ENCODE assay signal across 9 mouse cellular contexts in the genomic region with DNA sequence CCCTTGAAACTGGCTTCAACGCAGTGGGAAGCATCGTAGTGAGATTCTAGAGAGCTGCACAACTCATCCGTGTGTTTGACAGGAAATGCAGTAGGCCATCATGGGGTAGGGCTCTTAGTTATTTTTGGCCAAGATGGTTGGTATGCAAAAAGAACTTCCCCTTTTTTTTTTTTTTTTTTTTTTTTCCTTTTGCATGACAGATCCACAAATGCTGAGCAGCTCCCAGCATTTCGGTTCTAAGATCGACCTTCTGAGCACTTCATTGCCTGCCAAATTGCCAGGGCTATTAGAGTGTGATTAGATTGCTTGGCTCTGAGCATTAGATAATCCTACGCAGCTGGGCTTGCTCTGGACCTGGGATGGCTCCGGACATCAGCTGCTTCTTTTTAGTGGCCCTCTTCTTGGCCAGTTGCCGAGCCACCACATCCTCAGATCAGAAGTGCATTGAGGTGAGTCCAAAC. TPM values are rescaled to one million over a fixed set of nuclear protein-coding genes. Genes with fewer than 3 reads are reported as not detected.
A peak's percentile ranks its signal among the peaks of the same experiment; 100 is the strongest.
DNase-seq lines count a peak whose midpoint lies in the region; ATAC-seq and TF ChIP-seq lines count a peak whose summit lies in the region.
"Had no signal": no experiment of that assay in that cellular context is flagged by ENCODE, and none has a peak within 500 bp of the region (broad histone marks: within the 10 kb centered on the region; RNA-seq: fewer than 3 reads in every experiment).

A gene (plus strand): TSS at position 218 of the 461 bp plus-strand sequence.

- peak; percentile 98 for TF ChIP-seq EP300 in CH12.LX (IDR thresholded peaks at IDR 0.05; ENCODE audit: low read length)

- H3K79me2 ChIP-seq in CH12.LX (replicated peaks; ENCODE audit: control insufficient read depth, extremely low read depth, insufficient read depth, poor library complexity, severe bottlenecking), result peaks cover 46% of the 10 kb centered on the region

- peaks cover 18% of the 10 kb centered on the region for H3K4me1 ChIP-seq in heart, embryonic 10.5 days
- H3K4me1 ChIP-seq in CH12.LX (ENCODE audit: control insufficient read depth in 1 of 2, insufficient read depth in 2 of 2), result peaks cover 28 to 47% of the 10 kb centered on the region in 2 experiments
- H3K4me1 ChIP-seq in midbrain, embryonic 11.5 days (ENCODE audit: control insufficient read depth, insufficient read depth, low read length), result no peaks in the 10 kb centered on the region; the same call in 1 of the 2 replicates
- no peaks in the 10 kb centered on the region for H3K4me1 ChIP-seq in intestine, embryonic 15.5 days (replicated peaks)

- H3K9ac ChIP-seq in CH12.LX (ENCODE audit: insufficient read depth, low read depth), result peak within 1 kb of the TSS; percentile 100
- H3K9ac ChIP-seq in midbrain, embryonic 11.5 days (ENCODE audit: low read length), result no peak within 1 kb of the TSS
- H3K9ac ChIP-seq in intestine, embryonic 15.5 days, result no peak within 1 kb of the TSS
- H3K9ac ChIP-seq: midbrain, embryonic 12.5 days had no signal

- H3K4me3 ChIP-seq in heart, embryonic 10.5 days, result no peak within 1 kb of the TSS
- peak within 1 kb of the TSS; percentile 69 to 98 (median 91) for H3K4me3 ChIP-seq in CH12.LX (replicated peaks in 1 of 3; ENCODE audit: low read depth in 2 of 3, low read length in 2 of 3, poor library complexity in 1 of 3)
- H3K4me3 ChIP-seq in midbrain, embryonic 11.5 days (ENCODE audit: low read depth, low read length), result no peak within 1 kb of the TSS
- no peak within 1 kb of the TSS for H3K4me3 ChIP-seq in intestine, embryonic 15.5 days (replicated peaks)
- H3K4me3 ChIP-seq: midbrain, embryonic 12.5 days had no signal

- peak; percentile 77 for TF ChIP-seq POLR2A in CH12.LX (IDR thresholded peaks at IDR 0.05; ENCODE audit: low read depth, low read length)

- ATAC-seq in midbrain, embryonic 11.5 days (ENCODE audit: low FRiP score), result no peak
- no peak for ATAC-seq in intestine, embryonic 15.5 days

- H3K27me3 ChIP-seq in heart, embryonic 10.5 days (ENCODE audit: insufficient read depth, poor library complexity, severe bottlenecking), result no peaks in the 10 kb centered on the region
- H3K27me3 ChIP-seq in CH12.LX (replicated peaks), result no peaks in the 10 kb centered on the region
- H3K27me3 ChIP-seq in midbrain, embryonic 11.5 days (ENCODE audit: control insufficient read depth, insufficient read depth, low read length), result no peaks in the 10 kb centered on the region
- H3K27me3 ChIP-seq in intestine, embryonic 15.5 days (replicated peaks), result no peaks in the 10 kb centered on the region
- H3K27me3 ChIP-seq: midbrain, embryonic 12.5 days had no signal

- TF ChIP-seq RAD21 in CH12.LX (IDR thresholded peaks at IDR 0.05; ENCODE audit: low read depth, low read length), result no peak; the same call in 1 of the 2 replicates

- WGBS in heart, embryonic 10.5 days, result 75% methylated on average over 8 of the region's 8 CpGs
- 91% methylated on average over 8 of the region's 8 CpGs for WGBS in midbrain, embryonic 11.5 days
- WGBS in intestine, embryonic 15.5 days, result 62% methylated on average over 8 of the region's 8 CpGs

- peak within 1 kb of the TSS; percentile 22; the same call in 1 of the 2 replicates for H3K27ac ChIP-seq in heart, embryonic 10.5 days
- peak within 1 kb of the TSS; percentile 100 for H3K27ac ChIP-seq in CH12.LX (ENCODE audit: insufficient read depth, low read depth)
- H3K27ac ChIP-seq in midbrain, embryonic 11.5 days (ENCODE audit: low read depth, low read length), result no peak within 1 kb of the TSS
- no peak within 1 kb of the TSS for H3K27ac ChIP-seq in intestine, embryonic 15.5 days
- H3K27ac ChIP-seq: midbrain, embryonic 12.5 days had no signal

- no peak for DNase-seq in heart, embryonic 10.5 days (ENCODE audit: low spot score)
- DNase-seq in heart, postnatal 25 days (ENCODE audit: low spot score), result no peak
- peak; percentile 86 for DNase-seq in CH12.LX (ENCODE audit: extremely low read depth)
- peak; percentile 12 for DNase-seq in gastrocnemius, postnatal 25 days
- DNase-seq in lung, postnatal 10 days, result peak; percentile 31
- no peak for DNase-seq in urinary bladder, postnatal 4 days (ENCODE audit: low spot score in 2 of 2)
- no peak for DNase-seq in midbrain, embryonic 11.5 days (ENCODE audit: low spot score, missing footprints)

- no peaks in the 10 kb centered on the region for H3K9me3 ChIP-seq in heart, embryonic 10.5 days
- no peaks in the 10 kb centered on the region for H3K9me3 ChIP-seq in CH12.LX (replicated peaks; ENCODE audit: low read length)
- H3K9me3 ChIP-seq in midbrain, embryonic 11.5 days (ENCODE audit: control insufficient read depth, low read length), result no peaks in the 10 kb centered on the region
- H3K9me3 ChIP-seq in intestine, embryonic 15.5 days, result no peaks in the 10 kb centered on the region
- H3K9me3 ChIP-seq: midbrain, embryonic 12.5 days had no signal

- TF ChIP-seq CTCF in CH12.LX (conservative IDR thresholded peaks at IDR 0.05 in 1 of 2, IDR thresholded peaks at IDR 0.05 in 1 of 2; ENCODE audit: low read depth in 2 of 2, low read length in 2 of 2), result no peak

- in situ Hi-C loops in CH12.LX (cut with MboI; ENCODE audit: low pct_ligation_motif_present, low pct_unique_long_range_greater_than_20kb, low sequenced_read_pairs), result loop anchor here (5.0 to 10.0 kb wide), 2 partner anchors 34 to 211 kb away; no protein-coding TSS in a partner anchor

- H3K4me2 ChIP-seq in CH12.LX (ENCODE audit: insufficient read depth, low read depth, poor library complexity, severe bottlenecking), result peak within 1 kb of the TSS; percentile 97
- no peak within 1 kb of the TSS for H3K4me2 ChIP-seq in midbrain, embryonic 11.5 days
- H3K4me2 ChIP-seq in intestine, embryonic 15.5 days (replicated peaks), result no peak within 1 kb of the TSS
- H3K4me2 ChIP-seq: midbrain, embryonic 12.5 days had no signal

- H3K36me3 ChIP-seq in heart, embryonic 10.5 days, result no peaks in the 10 kb centered on the region
- H3K36me3 ChIP-seq in CH12.LX (replicated peaks in 1 of 2; ENCODE audit: control insufficient read depth in 1 of 2, insufficient read depth in 1 of 2, low read length in 1 of 2), result peaks cover 4 to 6% of the 10 kb centered on the region in 2 experiments
- no peaks in the 10 kb centered on the region for H3K36me3 ChIP-seq in midbrain, embryonic 11.5 days (ENCODE audit: control insufficient read depth, insufficient read depth, low read length)
- H3K36me3 ChIP-seq in intestine, embryonic 15.5 days, result no peaks in the 10 kb centered on the region
- H3K36me3 ChIP-seq: midbrain, embryonic 12.5 days had no signal

- intact Hi-C loops in heart, postnatal 25 days (cut with DNase I), result no loop called here

- dilution Hi-C loops in CH12.LX (cut with MboI; ENCODE audit: extremely low pct_ligation_motif_present, extremely low pct_unique_long_range_greater_than_20kb, low sequenced_read_pairs), result no loop called here

TF ChIP-seq in CH12.LX, 34 proteins besides CTCF, POLR2A, EP300 and RAD21 (continues in another document):
- TF ChIP-seq USF1 (IDR thresholded peaks at IDR 0.05; ENCODE audit: low read depth, low read length), result no peak
- TF ChIP-seq MAX (IDR thresholded peaks at IDR 0.05; ENCODE audit: low read length), result peak; percentile 88
- peak; percentile 71; the same call in 1 of the 2 replicates for TF ChIP-seq CHD2 (IDR thresholded peaks at IDR 0.05; ENCODE audit: low read length)
- peak; percentile 92 for TF ChIP-seq SIN3A (IDR thresholded peaks at IDR 0.05; ENCODE audit: low read length)
- peak; percentile 86 for TF ChIP-seq MAFK (IDR thresholded peaks at IDR 0.05; ENCODE audit: insufficient replicate concordance, low read length)
- peak; percentile 88 for TF ChIP-seq IRF4 (IDR thresholded peaks at IDR 0.05; ENCODE audit: low read depth, low read length)
- TF ChIP-seq CHD1 (IDR thresholded peaks at IDR 0.05; ENCODE audit: low read depth, low read length), result no peak; the same call in 1 of the 2 replicates
- peak; percentile 82 for TF ChIP-seq MAZ (IDR thresholded peaks at IDR 0.05; ENCODE audit: low read depth, low read length)
- peak; percentile 48; the same call in 1 of the 2 replicates for TF ChIP-seq NRF1 (IDR thresholded peaks at IDR 0.05; ENCODE audit: low read depth, low read length)
- TF ChIP-seq UBTF (IDR thresholded peaks at IDR 0.05; ENCODE audit: low read depth, low read length), result no peak; the same call in 1 of the 2 replicates
- TF ChIP-seq ZKSCAN1 (IDR thresholded peaks at IDR 0.05; ENCODE audit: borderline replicate concordance, low read depth, low read length), result peak; percentile 54; the same call in 1 of the 2 replicates
- TF ChIP-seq ZC3H11A (IDR thresholded peaks at IDR 0.05; ENCODE audit: low read depth, low read length), result no peak
- peak; percentile 72 for TF ChIP-seq JUN (IDR thresholded peaks at IDR 0.05; ENCODE audit: insufficient read depth, low read depth, low read length)
- TF ChIP-seq ZMIZ1 (IDR thresholded peaks at IDR 0.05; ENCODE audit: low read depth, low read length), result peak; percentile 84
- 0 out of 2 replicates have a peak, but pooled peaks have one; percentile 78 for TF ChIP-seq KAT2A (IDR thresholded peaks at IDR 0.05; ENCODE audit: insufficient replicate concordance, low read length)
- TF ChIP-seq SMC3 (IDR thresholded peaks at IDR 0.05; ENCODE audit: low read depth, low read length), result peak; percentile 28
- TF ChIP-seq JUND (conservative IDR thresholded peaks at IDR 0.05; ENCODE audit: low read depth, low read length), result peak; percentile 86
- peak; percentile 87 for TF ChIP-seq MXI1 (IDR thresholded peaks at IDR 0.05; ENCODE audit: low read depth, low read length)
- peak; percentile 64 for TF ChIP-seq HCFC1 (IDR thresholded peaks at IDR 0.05; ENCODE audit: low read depth, low read length)
- peak; percentile 93 for TF ChIP-seq TCF12 (IDR thresholded peaks at IDR 0.05; ENCODE audit: low read depth, low read length)
- 0 out of 2 replicates have a peak, but pooled peaks have one; percentile 73 for TF ChIP-seq E2F4 (IDR thresholded peaks at IDR 0.05; ENCODE audit: insufficient replicate concordance, low read depth, low read length)
- TF ChIP-seq ELF1 (IDR thresholded peaks at IDR 0.05; ENCODE audit: low read depth, low read length), result peak; percentile 71
- no peak for TF ChIP-seq PAX5 (IDR thresholded peaks at IDR 0.05; ENCODE audit: low read length)
- TF ChIP-seq POLR2AphosphoS2 (IDR thresholded peaks at IDR 0.05; ENCODE audit: low read depth, low read length), result 0 out of 2 replicates have a peak, but pooled peaks have one; percentile 48

RNA-seq across cellular contexts. Expression of the gene that starts here (rescaled TPM):
- polyA plus RNA-seq in heart, embryonic 10.5 days (2016; fragmentation: Nextera tagmentation; extraction: Ambion mirVana), result 0.34 and 0.58 TPM in 2 replicates
- total RNA-seq in heart, postnatal 25 days (2021), result 1 to 10 TPM in 1 of 2 experiments, under 1 TPM in 1; 0.57 to 1.1 TPM
- total RNA-seq in CH12.LX (2012; rRNA removed) (34.2 and 41.7 TPM in 2 replicates), CH12.LX (2014; rRNA removed) (40.4 and 43.3 TPM in 2 replicates)
- polyA plus RNA-seq in CH12.LX (2012; ENCODE audit: insufficient read length, low read depth), result 203 and 232 TPM in 2 replicates
- total RNA-seq in gastrocnemius, postnatal 25 days (2021), result under 1 TPM; 0.13 to 0.40 TPM
- polyA plus RNA-seq in midbrain, embryonic 11.5 days (2014; fragmentation: Nextera tagmentation; extraction: Ambion mirVana), result 0.67 and 0.84 TPM in 2 replicates
- polyA plus RNA-seq in intestine, embryonic 15.5 days (2015; fragmentation: Nextera tagmentation; extraction: Ambion mirVana), result 0.49 and 0.66 TPM in 2 replicates

Comparison
In these comparisons a context has a peak if more than half of its experiments do, and no peak if none do; other contexts are left out.
1. RNA of the gene that starts here (total RNA-seq): 34.2 to 43.3 TPM in CH12.LX; 0.57 to 1.1 TPM in heart, postnatal 25 days and 0.13 to 0.40 TPM in gastrocnemius, postnatal 25 days; every median in the first group is over 10 times any median in the second.
2. RNA of the gene that starts here (polyA plus RNA-seq): 203 to 232 TPM in CH12.LX; 0.67 to 0.84 TPM in midbrain, embryonic 11.5 days, 0.34 to 0.58 TPM in heart, embryonic 10.5 days and 0.49 to 0.66 TPM in intestine, embryonic 15.5 days; every median in the first group is over 100 times any median in the second.
3. Peak in DNase-seq in gastrocnemius, postnatal 25 days; RNA of the gene not detected or under 1 TPM.
4. DNase-seq: peak in CH12.LX (single experiment) and lung, postnatal 10 days (single experiment); none in heart, embryonic 10.5 days (single experiment), heart, postnatal 25 days (single experiment), urinary bladder, postnatal 4 days (0 of 2) and midbrain, embryonic 11.5 days (single experiment).
5. H3K27ac ChIP-seq: peak in heart, embryonic 10.5 days (single experiment) and CH12.LX (single experiment); none in midbrain, embryonic 11.5 days (single experiment) and intestine, embryonic 15.5 days (single experiment).
6. H3K4me3 ChIP-seq: peak in CH12.LX (3 of 3); none in heart, embryonic 10.5 days (single experiment), midbrain, embryonic 11.5 days (single experiment) and intestine, embryonic 15.5 days (single experiment).